Mouse (Mus musculus) testis, adult 10 weeks (tissue): Measurements from ENCODE around the gene Tmprss12. TPM values are rescaled to one million over a fixed set of nuclear protein-coding genes. Genes with fewer than 3 reads are reported as not detected.

ENCODE experiments used
- polyA plus RNA-seq: library from polyadenylated mRNA; stranded (reverse); fragments of 350-450 nt; fragmentation: Illumina TruSeq; extraction: RNeasy Lipid Tissue Mini Kit (QIAGEN cat#74804); gene quantifications from one replicate; pipeline ENCODE4 v1.2.3, GENCODE M21; 2014; ENCODE audit warnings: low read depth, low replicate concordance

The Tmprss12 gene
- 34.8 TPM for polyA plus RNA-seq

GRCm38 (mm10) chr15:100280626-100281025, at the start of gene Tmprss12:
TSS of gene Tmprss12 (plus strand) at chr15:100280837.

GRCm38 (mm10) chr15:100304019-100304991, 23.7 kb downstream of the Tmprss12 start, which contains the start of gene Mettl7a1:
TSS of gene Mettl7a1 (plus strand) at chr15:100304140.

GRCm38 (mm10) chr15:100334629-100335028, 54.0 kb downstream of the Tmprss12 start, which contains the start of gene Mettl7a3:
TSS of gene Mettl7a3 (plus strand) at chr15:100334929.

Other genes with a start within 250 kb of the Tmprss12 start
- 11.8 TPM for gene Dip2b, start 242.2 kb upstream of the Tmprss12 start, polyA plus RNA-seq
- gene Atf1, start 53.0 kb upstream of the Tmprss12 start, polyA plus RNA-seq = 81.9 TPM
- gene Mettl7a1, start 23.3 kb downstream of the Tmprss12 start, polyA plus RNA-seq = 6.8 TPM
- not detected for gene Mettl7a3, start 54.1 kb downstream of the Tmprss12 start, polyA plus RNA-seq
- gene Methig1, start 72.3 kb downstream of the Tmprss12 start, polyA plus RNA-seq = not detected
- gene Mettl7a2, start 72.4 kb downstream of the Tmprss12 start, polyA plus RNA-seq = not detected
- gene Higd1c, start 83.7 kb downstream of the Tmprss12 start, polyA plus RNA-seq = not detected
- gene Gm5475, start 141.3 kb downstream of the Tmprss12 start, polyA plus RNA-seq = 0.17 TPM
- 10.5 TPM for gene Slc11a2, start 144.2 kb downstream of the Tmprss12 start, polyA plus RNA-seq
- gene Letmd1, start 188.2 kb downstream of the Tmprss12 start, polyA plus RNA-seq = 8.6 TPM
- gene Csrnp2, start 214.7 kb downstream of the Tmprss12 start, polyA plus RNA-seq = 11.5 TPM